Mouse (Mus musculus): ENCODE data around the gene Atxn7l3.

DNA sequence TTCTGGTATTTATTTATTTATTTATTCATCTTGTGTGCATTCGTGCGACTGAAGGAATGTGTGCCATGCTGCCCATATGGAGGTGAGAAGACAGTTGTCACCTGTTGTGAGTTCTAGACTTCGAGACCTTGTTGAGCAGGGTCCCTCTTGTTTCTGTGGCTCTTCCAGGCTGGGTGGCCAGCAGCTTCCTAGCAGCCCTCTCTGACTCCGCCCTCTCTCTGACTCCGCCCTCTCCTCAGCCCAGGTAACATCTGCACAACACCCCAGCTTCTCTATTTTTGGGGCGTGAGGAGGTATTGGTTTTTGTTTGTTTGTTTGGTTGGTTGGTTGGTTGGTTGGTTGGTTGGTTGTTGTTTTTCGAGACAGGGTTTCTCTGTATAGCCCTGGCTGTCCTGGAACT is 31.4 kb upstream of the Atxn7l3 start:
- TF ChIP-seq CTCF (IDR thresholded peaks at IDR 0.05; ENCODE audit: low read depth, low read length) (no peak), TAL1 (conservative IDR thresholded peaks at IDR 0.05; ENCODE audit: low read depth, low read length) (no peak), GATA1 (IDR thresholded peaks at IDR 0.05; ENCODE audit: borderline replicate concordance, low read length) (no peak)
